Mouse (Mus musculus) cortical plate, adult 2 months (tissue): ENCODE data around the gene Prnp.

Source experiments
- CTCF ChIP-seq: fragments of 200-500 bp; IDR thresholded peaks from 2 replicates; pipeline ENCODE4 v1.5.1; 2011; ENCODE audit warnings: mild to moderate bottlenecking, control low read depth, low read length; ENCODE audit not compliant: insufficient read depth; ENCODE audit errors: extremely low read depth
- POLR2A ChIP-seq: fragments of 200-500 bp; IDR thresholded peaks from 2 replicates; pipeline ENCODE4 v1.6.1; 2011; ENCODE audit warnings: mild to moderate bottlenecking, low read length, control low read depth; ENCODE audit not compliant: insufficient read depth; ENCODE audit errors: extremely low read depth

- TF ChIP-seq CTCF (no peak), POLR2A (no peak)
Observed at GRCm38 (mm10) chr2:131976663-131977062, 66.9 kb downstream of the Prnp start.
